Mouse (Mus musculus): ENCODE measurements at regions not wholly inside any gene's neighbourhood (a gene's known extent, or its start where the extent isn't known, plus 50 kb on each side); places are given as distances from the start of the nearest gene placed in this dataset.

DNA sequence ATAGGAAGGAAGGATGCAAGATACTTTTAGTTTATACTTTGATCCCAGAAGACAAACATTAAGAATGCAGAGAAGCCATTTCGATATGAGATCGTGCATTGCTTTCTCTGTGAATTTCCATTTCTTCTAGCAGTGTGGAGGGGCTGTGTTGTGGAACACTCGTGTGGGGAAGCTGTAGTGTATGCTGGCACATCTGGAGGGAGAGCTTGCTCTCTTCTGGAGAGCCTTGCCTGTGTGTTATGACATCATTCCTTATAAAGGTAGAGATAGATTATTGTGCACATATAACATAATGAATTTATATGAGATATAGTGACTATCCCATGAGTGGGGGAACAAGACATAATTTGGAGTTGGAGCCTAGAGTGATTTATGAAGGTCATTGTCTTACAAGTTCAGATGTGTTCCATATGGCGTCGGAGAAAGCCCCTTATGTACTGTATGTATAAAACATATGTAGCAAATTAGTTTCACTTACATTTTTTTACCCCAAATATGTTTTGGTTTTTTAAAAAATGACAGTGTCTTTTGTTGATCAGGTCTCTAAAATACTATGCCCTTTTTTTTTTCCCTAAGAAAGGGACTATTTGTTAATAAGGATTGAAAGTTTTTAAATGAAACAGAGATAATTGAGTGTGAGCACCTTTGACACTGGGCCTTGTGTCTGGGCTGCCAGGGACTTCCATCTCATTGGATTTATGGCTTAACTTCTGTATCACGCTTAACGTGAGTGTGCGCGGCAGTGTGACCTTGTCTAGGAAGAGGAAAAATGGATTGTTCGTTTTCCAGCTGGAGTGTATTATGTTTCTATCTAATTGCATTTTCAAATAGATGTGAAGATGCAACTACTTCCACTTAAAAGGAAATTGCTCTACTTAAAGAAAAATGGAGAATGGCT is 230.8 kb downstream of the Papss1 start:
- H3K27ac ChIP-seq (replicated peaks; ENCODE audit: low read depth, low read length), result no peak overlapping the region
- H3K4me3 ChIP-seq (replicated peaks; ENCODE audit: low read length), result no peak overlapping the region
- H3K4me2 ChIP-seq (replicated peaks; ENCODE audit: low read depth, low read length, severe bottlenecking), result no peak overlapping the region
- 37% methylated on average over 10 of the region's 10 CpGs for WGBS
- H3K27me3 ChIP-seq (ENCODE audit: control insufficient read depth, insufficient read depth, low read length), result no peaks in the 10 kb centered on the region
- no peak for TF ChIP-seq POLR2A (IDR thresholded peaks at IDR 0.05; ENCODE audit: borderline replicate concordance, extremely low read depth, insufficient read depth, insufficient read length)
- no peaks in the 10 kb centered on the region for H3K4me1 ChIP-seq (ENCODE audit: control insufficient read depth, insufficient read depth, low read length)
- H3K9me3 ChIP-seq (ENCODE audit: control insufficient read depth, low read length), result no peaks in the 10 kb centered on the region
- no peak overlapping the region for H3K9ac ChIP-seq (ENCODE audit: low read depth, low read length, severe bottlenecking)
- no peaks in the 10 kb centered on the region for H3K36me3 ChIP-seq (ENCODE audit: control insufficient read depth, insufficient read depth, low read length)
- peak; percentile 66 for DNase-seq (ENCODE audit: low spot score)
- peak; percentile 68 for ATAC-seq (ENCODE audit: low FRiP score, low read depth)

DNA sequence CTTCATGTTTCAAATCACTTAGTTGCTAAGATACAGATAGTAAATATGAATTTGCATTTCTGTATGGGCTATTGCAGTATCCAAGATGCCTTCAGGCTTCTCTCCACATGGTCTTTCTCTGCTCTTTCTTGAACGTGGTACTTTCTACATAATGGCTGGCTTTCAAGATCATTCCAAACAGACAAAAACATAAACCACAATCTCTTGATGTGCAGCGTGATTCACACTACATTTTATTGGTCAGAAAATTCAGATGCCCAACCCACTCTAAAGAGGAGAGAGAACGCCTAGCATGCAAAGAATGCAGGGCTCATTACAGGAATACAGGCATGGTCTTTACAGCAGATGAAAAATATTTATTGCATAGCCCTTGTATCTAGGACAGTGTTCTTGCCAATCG is 235.2 kb downstream of the Papss1 start:
- Histone ChIP-seq H3K4me3 (replicated peaks; ENCODE audit: low read length) (no peak overlapping the region), H3K9ac (ENCODE audit: low read depth, low read length, severe bottlenecking) (no peak overlapping the region), H3K27me3 (ENCODE audit: control insufficient read depth, insufficient read depth, low read length) (no peaks in the 10 kb centered on the region), H3K27ac (replicated peaks; ENCODE audit: low read depth, low read length) (no peak overlapping the region), H3K36me3 (ENCODE audit: control insufficient read depth, insufficient read depth, low read length) (no peaks in the 10 kb centered on the region), H3K4me1 (ENCODE audit: control insufficient read depth, insufficient read depth, low read length) (no peaks in the 10 kb centered on the region), H3K4me2 (replicated peaks; ENCODE audit: low read depth, low read length, severe bottlenecking) (no peak overlapping the region), H3K9me3 (ENCODE audit: control insufficient read depth, low read length) (no peaks in the 10 kb centered on the region)
- WGBS, result 51% methylated on average over 4 of the region's 4 CpGs
- TF ChIP-seq POLR2A (IDR thresholded peaks at IDR 0.05; ENCODE audit: borderline replicate concordance, extremely low read depth, insufficient read depth, insufficient read length), result no peak
- ATAC-seq (ENCODE audit: low FRiP score, low read depth) (no peak), DNase-seq (ENCODE audit: low spot score) (no peak)

DNA sequence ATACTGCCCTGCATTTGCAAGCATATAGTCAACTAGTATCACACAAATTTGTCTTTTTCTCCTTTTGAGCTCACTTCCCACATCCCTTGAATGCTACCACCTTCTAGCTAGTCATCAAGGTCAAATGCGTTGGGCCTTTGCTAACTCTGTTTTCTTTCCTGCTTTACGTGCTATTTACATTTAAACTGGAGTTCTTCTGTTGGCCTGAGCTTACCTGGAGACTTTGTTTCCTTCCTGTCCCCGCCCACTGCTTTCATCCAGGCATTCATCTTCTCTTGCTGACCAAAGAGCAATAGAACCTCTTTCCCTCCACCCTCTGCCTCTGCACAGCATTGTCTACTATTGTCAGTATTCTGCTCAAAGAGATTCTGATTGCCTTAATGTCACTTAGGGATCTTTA is 237.0 kb downstream of the Papss1 start:
- 87% methylated on average over 3 of the region's 3 CpGs for WGBS
- TF ChIP-seq POLR2A (IDR thresholded peaks at IDR 0.05; ENCODE audit: borderline replicate concordance, extremely low read depth, insufficient read depth, insufficient read length), result no peak
- no peak overlapping the region for H3K4me3 ChIP-seq (replicated peaks; ENCODE audit: low read length)

DNA sequence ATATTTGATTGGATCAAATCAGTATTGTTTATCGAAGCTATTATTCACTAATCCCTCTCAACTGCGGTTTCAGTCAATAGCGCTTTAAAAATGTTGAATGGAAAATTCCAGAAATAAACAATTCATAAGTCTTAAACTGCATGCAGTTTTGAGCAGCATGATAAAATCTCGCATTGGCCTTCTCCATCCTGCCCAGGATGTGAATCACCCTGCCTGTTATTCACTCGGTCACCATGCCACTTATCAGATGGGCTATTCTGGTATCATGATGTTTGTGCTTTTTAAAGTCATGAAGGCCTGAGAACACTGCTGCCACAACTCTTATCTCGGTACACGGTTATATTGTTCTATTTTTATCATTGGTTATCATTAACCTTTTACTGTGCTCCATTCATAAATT is 238.3 kb downstream of the Papss1 start:
- Histone ChIP-seq H3K9ac (ENCODE audit: low read depth, low read length, severe bottlenecking) (no peak overlapping the region), H3K4me3 (replicated peaks; ENCODE audit: low read length) (no peak overlapping the region), H3K4me1 (ENCODE audit: control insufficient read depth, insufficient read depth, low read length) (no peaks in the 10 kb centered on the region), H3K36me3 (ENCODE audit: control insufficient read depth, insufficient read depth, low read length) (no peaks in the 10 kb centered on the region), H3K27ac (replicated peaks; ENCODE audit: low read depth, low read length) (no peak overlapping the region), H3K4me2 (replicated peaks; ENCODE audit: low read depth, low read length, severe bottlenecking) (no peak overlapping the region), H3K27me3 (ENCODE audit: control insufficient read depth, insufficient read depth, low read length) (no peaks in the 10 kb centered on the region), H3K9me3 (ENCODE audit: control insufficient read depth, low read length) (no peaks in the 10 kb centered on the region)
- no peak for TF ChIP-seq POLR2A (IDR thresholded peaks at IDR 0.05; ENCODE audit: borderline replicate concordance, extremely low read depth, insufficient read depth, insufficient read length)
- WGBS, result 79% methylated on average over 7 of the region's 7 CpGs
- no peak for ATAC-seq (ENCODE audit: low FRiP score, low read depth)
- DNase-seq (ENCODE audit: low spot score), result no peak

More for the DNA sequence above, 237.0 kb downstream of the Papss1 start:
- no peak overlapping the region for H3K9ac ChIP-seq (ENCODE audit: low read depth, low read length, severe bottlenecking)
- no peaks in the 10 kb centered on the region for H3K9me3 ChIP-seq (ENCODE audit: control insufficient read depth, low read length)
- H3K36me3 ChIP-seq (ENCODE audit: control insufficient read depth, insufficient read depth, low read length), result no peaks in the 10 kb centered on the region
- H3K27me3 ChIP-seq (ENCODE audit: control insufficient read depth, insufficient read depth, low read length), result no peaks in the 10 kb centered on the region
- H3K27ac ChIP-seq (replicated peaks; ENCODE audit: low read depth, low read length), result no peak overlapping the region
- no peak overlapping the region for H3K4me2 ChIP-seq (replicated peaks; ENCODE audit: low read depth, low read length, severe bottlenecking)
- no peak for ATAC-seq (ENCODE audit: low FRiP score, low read depth)
- no peak for DNase-seq (ENCODE audit: low spot score)
- H3K4me1 ChIP-seq (ENCODE audit: control insufficient read depth, insufficient read depth, low read length), result no peaks in the 10 kb centered on the region

DNA sequence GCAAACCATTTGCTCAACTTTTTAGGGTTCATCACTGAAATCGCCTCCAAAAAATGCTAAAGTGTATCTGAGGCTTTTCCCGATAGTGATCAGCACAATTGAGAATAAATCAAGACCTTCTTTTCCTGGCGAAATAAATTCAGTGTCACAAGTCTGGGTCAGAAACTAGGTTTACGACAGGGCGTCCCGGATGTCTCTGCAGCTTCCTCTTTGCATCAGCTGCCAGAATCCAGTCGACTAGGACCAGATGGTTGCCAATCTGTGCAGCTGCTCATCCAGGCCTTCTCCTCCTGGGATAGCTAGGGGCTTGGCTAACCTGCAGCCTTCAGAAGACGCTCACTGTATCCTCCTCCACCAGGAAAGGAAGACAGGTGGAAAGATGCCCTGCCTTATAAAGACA is 243.6 kb downstream of the Papss1 start:
- no peak overlapping the region for H3K27ac ChIP-seq (replicated peaks; ENCODE audit: low read depth, low read length)
- 0 out of 2 replicates have a peak, but pooled peaks cover 3% of the 10 kb centered on the region for H3K4me1 ChIP-seq (ENCODE audit: control insufficient read depth, insufficient read depth, low read length)
- H3K9ac ChIP-seq (ENCODE audit: low read depth, low read length, severe bottlenecking), result no peak overlapping the region
- ATAC-seq (ENCODE audit: low FRiP score, low read depth), result no peak
- no peaks in the 10 kb centered on the region for H3K36me3 ChIP-seq (ENCODE audit: control insufficient read depth, insufficient read depth, low read length)
- TF ChIP-seq POLR2A (IDR thresholded peaks at IDR 0.05; ENCODE audit: borderline replicate concordance, extremely low read depth, insufficient read depth, insufficient read length), result no peak
- H3K4me3 ChIP-seq (replicated peaks; ENCODE audit: low read length), result no peak overlapping the region
- WGBS, result 48% methylated on average over 8 of the region's 8 CpGs
- H3K27me3 ChIP-seq (ENCODE audit: control insufficient read depth, insufficient read depth, low read length), result no peaks in the 10 kb centered on the region
- H3K9me3 ChIP-seq (ENCODE audit: control insufficient read depth, low read length), result no peaks in the 10 kb centered on the region
- H3K4me2 ChIP-seq (replicated peaks; ENCODE audit: low read depth, low read length, severe bottlenecking), result no peak overlapping the region
- no peak for DNase-seq (ENCODE audit: low spot score)

Measured in limb, embryonic 14.5 days (tissue).